Mouse (Mus musculus) neural tube, embryonic 12.5 days (tissue): ENCODE data around the gene Hmcn2. TPM values are rescaled to one million over a fixed set of nuclear protein-coding genes. Genes with fewer than 3 reads are reported as not detected.
A peak's percentile ranks its signal among the peaks of the same experiment; 100 is the strongest.

Source experiments
- ATAC-seq: fragments of 200-750 bp; cut with Nextera tagmentation; 2 replicates; pipeline ENCODE4 v1.8.0; 2017; ENCODE audit warnings: low read depth, mild to moderate bottlenecking, moderate TSS enrichment, moderate library complexity; ENCODE audit not compliant: low FRiP score
- H3K27ac ChIP-seq: fragments of 300-500 bp; sonication (generic); 2 replicates; pipeline ENCODE4 v1.5.1; 2016
- H3K27me3 ChIP-seq: fragments of 300-500 bp; sonication (generic); replicated peaks from 2 replicates; pipeline ENCODE4 v1.6.1; 2016; ENCODE audit warnings: mild to moderate bottlenecking
- H3K36me3 ChIP-seq: fragments of 300-500 bp; sonication (generic); 2 replicates; pipeline ENCODE4 v1.6.1; 2016; ENCODE audit warnings: mild to moderate bottlenecking
- H3K4me1 ChIP-seq: fragments of 300-500 bp; sonication (generic); 2 replicates; pipeline ENCODE4 v1.6.1; 2016
- H3K4me2 ChIP-seq: fragments of 300-500 bp; sonication (generic); replicated peaks from 2 replicates; pipeline ENCODE4 v1.6.1; 2016; ENCODE audit warnings: mild to moderate bottlenecking
- H3K4me3 ChIP-seq: fragments of 300-500 bp; sonication (generic); 2 replicates; pipeline ENCODE4 v1.5.1; 2016
- H3K9ac ChIP-seq: fragments of 300-500 bp; sonication (generic); 2 replicates; pipeline ENCODE4 v1.6.1; 2016; ENCODE audit warnings: mild to moderate bottlenecking
- H3K9me3 ChIP-seq: fragments of 300-500 bp; sonication (generic); 2 replicates; pipeline ENCODE4 v1.6.1; 2016; ENCODE audit warnings: mild to moderate bottlenecking
- WGBS: fragments of 180-500 bp; shearing (Covaris S2); methylation state at CpG from one replicate; pipeline ENCODE4 v1.1.7; 2016; 5-methylcytosine and 5-hydroxymethylcytosine counted together
- polyA plus RNA-seq: library from polyadenylated mRNA; unstranded; fragments of >200 nt; fragmentation: Nextera tagmentation; extraction: Ambion mirVana; gene quantifications from 2 replicates; pipeline ENCODE4 v1.2.1, GENCODE M21; 2016

The Hmcn2 gene
- polyA plus RNA-seq, 1 experiment from 2014 or later, result 0.15 TPM

DNA sequence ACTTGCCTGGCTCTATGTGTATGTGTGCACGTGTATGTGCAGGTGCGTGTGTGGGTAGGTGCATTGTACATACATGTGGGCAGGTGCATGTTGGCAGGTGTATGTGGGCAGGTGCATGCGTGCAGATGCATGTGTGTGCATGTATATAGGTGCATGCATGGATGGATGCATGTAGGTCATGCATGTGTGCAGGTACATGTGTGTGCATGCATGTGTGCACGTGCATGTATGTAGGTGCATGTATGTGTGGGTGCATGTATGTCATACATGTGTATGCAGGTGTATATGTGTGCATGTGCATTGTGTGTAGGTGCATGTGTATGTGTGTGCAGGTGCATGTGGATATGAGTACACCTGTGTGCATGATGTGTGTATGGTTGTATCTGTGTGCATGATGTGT is 135.7 kb downstream of the Hmcn2 start:
- 0 out of 2 replicates have a peak, but pooled peaks cover 11% of the 10 kb centered on the region for H3K27me3 ChIP-seq
- no peaks in the 10 kb centered on the region for H3K36me3 ChIP-seq
- H3K4me1 ChIP-seq, result peaks cover 39% of the 10 kb centered on the region
- ATAC-seq, result no peak
- no peak overlapping the region for H3K4me3 ChIP-seq
- H3K9me3 ChIP-seq, result no peaks in the 10 kb centered on the region
- 93% methylated on average over 4 of the region's 4 CpGs for WGBS
- H3K27ac ChIP-seq, result no peak overlapping the region
- H3K9ac ChIP-seq, result no peak overlapping the region
- no peak overlapping the region for H3K4me2 ChIP-seq

DNA sequence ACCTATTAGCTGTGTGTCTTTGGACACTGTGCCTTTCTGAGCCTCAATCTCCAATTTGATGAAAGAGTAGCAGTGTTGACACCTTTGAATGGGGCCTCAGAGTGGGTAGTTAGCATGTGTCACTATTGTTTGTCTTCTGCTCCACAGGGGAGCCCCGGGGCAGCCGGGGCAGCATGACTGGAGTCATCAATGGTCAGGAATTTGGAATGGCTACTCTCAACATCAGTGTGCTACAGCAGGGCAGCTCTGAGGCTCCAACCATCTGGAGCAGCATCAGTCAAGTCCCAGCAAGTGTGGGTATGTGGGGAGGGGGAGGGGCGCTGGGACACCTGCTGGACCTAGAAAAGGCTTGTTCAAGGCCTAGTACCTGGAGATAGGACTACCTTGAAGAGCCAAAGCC is 136.4 kb downstream of the Hmcn2 start:
- H3K27ac ChIP-seq, result no peak overlapping the region
- H3K27me3 ChIP-seq, result 0 out of 2 replicates have a peak, but pooled peaks cover 11% of the 10 kb centered on the region
- peaks cover 39% of the 10 kb centered on the region for H3K4me1 ChIP-seq
- H3K9me3 ChIP-seq, result no peaks in the 10 kb centered on the region
- no peak overlapping the region for H3K9ac ChIP-seq
- 25% methylated on average over 3 of the region's 3 CpGs for WGBS
- H3K4me2 ChIP-seq, result no peak overlapping the region
- H3K4me3 ChIP-seq, result no peak overlapping the region
- ATAC-seq, result no peak
- H3K36me3 ChIP-seq, result no peaks in the 10 kb centered on the region

- no peak overlapping the region for H3K9ac ChIP-seq
- H3K27ac ChIP-seq, result no peak overlapping the region
- no peak overlapping the region for H3K4me2 ChIP-seq
- no peak overlapping the region for H3K4me3 ChIP-seq
- ATAC-seq, result no peak
- no peaks in the 10 kb centered on the region for H3K9me3 ChIP-seq
- 89% methylated on average over 1 of the region's 1 CpGs for WGBS
- no peaks in the 10 kb centered on the region for H3K36me3 ChIP-seq
- H3K27me3 ChIP-seq, result 0 out of 2 replicates have a peak, but pooled peaks cover 11% of the 10 kb centered on the region
- H3K4me1 ChIP-seq, result peaks cover 39% of the 10 kb centered on the region
These were observed 137.3 kb downstream of the Hmcn2 start for GRCm38 (mm10) chr2:31451530-31451929.

GRCm38 (mm10) chr2:31453011-31453410 is 138.8 kb downstream of the Hmcn2 start:
- Histone ChIP-seq H3K27ac (no peak overlapping the region), H3K27me3 (peaks cover 22% of the 10 kb centered on the region), H3K36me3 (no peaks in the 10 kb centered on the region), H3K9me3 (no peaks in the 10 kb centered on the region), H3K4me1 (peaks cover 39% of the 10 kb centered on the region), H3K9ac (no peak overlapping the region), H3K4me3 (no peak overlapping the region), H3K4me2 (no peak overlapping the region)
- ATAC-seq, result no peak
- WGBS, result 81% methylated on average over 13 of the region's 13 CpGs

GRCm38 (mm10) chr2:31453559-31454177 is 139.5 kb downstream of the Hmcn2 start:
- Histone ChIP-seq H3K36me3 (no peaks in the 10 kb centered on the region), H3K27me3 (peaks cover 29% of the 10 kb centered on the region), H3K4me2 (no peak overlapping the region), H3K4me1 (peaks cover 38% of the 10 kb centered on the region), H3K4me3 (no peak overlapping the region), H3K27ac (no peak overlapping the region), H3K9me3 (no peaks in the 10 kb centered on the region), H3K9ac (no peak overlapping the region)
- no peak for ATAC-seq
- WGBS, result 32% methylated on average over 11 of the region's 11 CpGs

- 69% methylated on average over 8 of the region's 8 CpGs for WGBS
- no peak for ATAC-seq
- H3K27me3 ChIP-seq, result peaks cover 35% of the 10 kb centered on the region
These were observed 140.1 kb downstream of the Hmcn2 start for GRCm38 (mm10) chr2:31454280-31454679.

DNA sequence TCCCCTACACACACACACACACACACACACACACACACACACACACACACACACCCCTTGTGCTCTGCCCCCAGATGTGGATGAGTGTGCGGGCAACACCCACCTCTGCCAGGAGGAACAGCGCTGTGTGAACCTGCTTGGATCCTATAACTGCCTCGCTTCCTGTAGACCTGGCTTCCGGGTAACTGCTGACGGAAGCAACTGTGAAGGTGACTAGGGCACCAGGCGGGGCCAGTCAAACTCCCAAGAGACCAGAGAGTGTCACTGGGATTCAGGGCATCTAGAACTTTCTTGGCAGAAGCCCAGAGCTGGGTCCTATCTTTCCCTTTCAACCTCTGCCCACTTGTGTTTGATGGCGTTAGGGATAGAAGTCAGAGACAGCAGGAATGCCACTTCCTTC is 141.2 kb downstream of the Hmcn2 start:
- WGBS, result 89% methylated on average over 7 of the region's 7 CpGs
- no peak overlapping the region for H3K9ac ChIP-seq
- no peak overlapping the region for H3K27ac ChIP-seq
- no peak overlapping the region for H3K4me3 ChIP-seq
- H3K27me3 ChIP-seq, result peaks cover 46% of the 10 kb centered on the region
- H3K36me3 ChIP-seq, result no peaks in the 10 kb centered on the region
- no peak for ATAC-seq
- peaks cover 30% of the 10 kb centered on the region for H3K4me1 ChIP-seq
- H3K9me3 ChIP-seq, result no peaks in the 10 kb centered on the region
- H3K4me2 ChIP-seq, result no peak overlapping the region

More at GRCm38 (mm10) chr2:31454280-31454679, 140.1 kb downstream of the Hmcn2 start:
- no peaks in the 10 kb centered on the region for H3K36me3 ChIP-seq
- H3K4me3 ChIP-seq, result no peak overlapping the region
- H3K4me1 ChIP-seq, result peaks cover 32% of the 10 kb centered on the region
- no peaks in the 10 kb centered on the region for H3K9me3 ChIP-seq
- no peak overlapping the region for H3K27ac ChIP-seq
- no peak overlapping the region for H3K9ac ChIP-seq
- H3K4me2 ChIP-seq, result no peak overlapping the region

DNA sequence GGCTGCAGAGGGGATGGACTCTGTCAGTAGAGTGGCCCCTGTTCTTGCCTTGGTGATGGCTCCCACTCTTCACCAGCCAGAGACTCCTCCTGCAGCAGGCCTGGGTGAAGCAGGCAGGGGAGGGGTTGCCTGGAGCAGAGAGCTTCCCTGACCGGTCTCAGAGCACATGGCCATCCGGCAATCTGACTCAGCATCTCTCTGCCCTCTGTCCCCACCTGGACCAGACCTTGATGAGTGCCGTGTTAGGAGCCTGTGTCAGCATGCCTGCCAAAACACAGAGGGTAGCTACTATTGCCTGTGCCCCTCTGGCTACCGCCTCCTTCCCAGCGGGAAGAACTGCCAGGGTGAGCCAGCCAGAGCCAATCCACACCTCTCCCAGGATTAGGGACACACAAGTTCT is 144.2 kb downstream of the Hmcn2 start:
- Histone ChIP-seq H3K36me3 (no peaks in the 10 kb centered on the region), H3K4me2 (no peak overlapping the region), H3K27me3 (peaks cover 58% of the 10 kb centered on the region)

DNA sequence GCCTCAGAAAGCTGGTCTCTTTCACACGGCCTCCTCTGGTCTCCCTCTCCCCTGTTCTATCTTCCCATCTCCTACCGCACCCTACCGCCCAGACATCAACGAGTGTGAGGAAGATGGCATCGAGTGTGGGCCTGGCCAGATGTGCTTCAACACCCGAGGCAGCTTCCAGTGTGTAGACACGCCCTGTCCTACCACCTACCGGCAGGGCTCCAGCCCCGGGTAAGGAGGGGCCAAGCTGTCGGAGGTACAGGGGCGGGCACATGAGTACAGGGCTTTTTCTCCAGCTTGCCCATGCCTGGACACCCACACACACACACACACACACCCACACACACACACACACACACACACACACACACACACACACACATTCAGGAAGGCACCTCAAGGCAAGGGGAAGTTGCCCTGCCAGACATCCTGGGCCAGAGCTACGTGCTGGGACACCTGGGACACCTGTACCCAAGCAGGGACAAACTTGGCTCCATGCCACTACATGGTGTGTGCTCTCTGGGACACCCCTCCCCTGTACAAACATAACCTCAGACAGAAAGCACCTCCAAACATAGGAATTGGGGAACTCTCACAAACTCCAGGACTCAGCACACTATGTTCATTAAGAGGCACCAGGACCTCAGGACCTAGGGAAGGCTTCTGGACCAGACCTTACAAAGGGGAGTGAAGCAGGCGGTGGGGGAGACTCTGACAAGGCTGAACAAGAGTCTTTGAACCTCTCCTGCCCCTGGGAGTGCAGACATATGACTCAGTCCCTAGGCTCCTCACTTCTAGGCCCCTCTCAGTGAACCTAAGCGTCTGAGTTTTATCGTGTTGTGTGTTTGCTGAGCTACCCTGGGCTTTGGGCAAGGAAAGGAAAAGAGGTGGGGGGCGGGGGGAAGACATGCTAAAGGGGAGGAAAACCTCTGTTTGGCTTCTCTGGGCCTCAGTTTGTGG is 145.0 kb downstream of the Hmcn2 start:
- Histone ChIP-seq H3K27me3 (peaks cover 59% of the 10 kb centered on the region), H3K4me2 (peak overlapping the region; percentile 75), H3K9me3 (no peaks in the 10 kb centered on the region), H3K9ac (no peak overlapping the region), H3K4me3 (peak overlapping the region; percentile 35; the same call in 1 of the 2 replicates), H3K36me3 (no peaks in the 10 kb centered on the region), H3K4me1 (peaks cover 14% of the 10 kb centered on the region), H3K27ac (no peak overlapping the region)
- ATAC-seq, result no peak
- 45% methylated on average over 16 of the region's 16 CpGs for WGBS

More for the DNA sequence above, 144.2 kb downstream of the Hmcn2 start:
- Histone ChIP-seq H3K4me3 (no peak overlapping the region), H3K9ac (no peak overlapping the region), H3K9me3 (no peaks in the 10 kb centered on the region), H3K27ac (no peak overlapping the region), H3K4me1 (peaks cover 21% of the 10 kb centered on the region)
- 50% methylated on average over 5 of the region's 5 CpGs for WGBS
- no peak for ATAC-seq

DNA sequence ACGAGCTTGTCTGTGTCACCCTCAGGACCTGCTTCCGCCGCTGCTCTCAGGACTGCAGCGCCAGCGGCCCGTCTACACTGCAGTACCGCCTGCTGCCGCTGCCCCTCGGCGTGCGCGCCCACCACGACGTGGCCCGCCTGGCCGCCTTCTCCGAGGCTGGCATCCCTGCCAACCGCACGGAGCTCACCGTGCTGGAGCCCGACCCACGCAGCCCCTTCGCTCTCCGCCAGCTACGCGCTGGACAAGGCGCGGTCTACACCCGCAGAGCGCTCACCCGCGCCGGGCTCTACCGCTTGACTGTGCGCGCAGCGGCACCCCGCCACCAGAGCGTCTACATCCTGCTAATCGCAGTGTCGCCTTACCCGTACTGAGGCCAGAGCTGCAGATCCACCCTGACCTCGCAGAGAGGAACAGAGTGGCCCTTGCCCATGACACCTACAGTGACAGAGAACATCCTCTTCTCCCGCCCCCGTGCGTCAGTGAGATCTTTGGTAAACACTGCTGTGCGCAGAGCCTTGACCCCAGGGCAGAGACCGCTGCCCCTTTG is 145.9 kb downstream of the Hmcn2 start:
- peak; percentile 50; the same call in 1 of the 2 replicates for ATAC-seq
- WGBS, result under 1% methylated on average over 48 of the region's 48 CpGs
- peaks cover 10% of the 10 kb centered on the region for H3K4me1 ChIP-seq
- peak overlapping the region; percentile 75 for H3K4me2 ChIP-seq
- no peak overlapping the region for H3K27ac ChIP-seq
- no peaks in the 10 kb centered on the region for H3K9me3 ChIP-seq
- peak overlapping the region; percentile 59 for H3K9ac ChIP-seq
- H3K4me3 ChIP-seq, result peak overlapping the region; percentile 35
- H3K36me3 ChIP-seq, result no peaks in the 10 kb centered on the region
- H3K27me3 ChIP-seq, result peaks cover 66% of the 10 kb centered on the region

DNA sequence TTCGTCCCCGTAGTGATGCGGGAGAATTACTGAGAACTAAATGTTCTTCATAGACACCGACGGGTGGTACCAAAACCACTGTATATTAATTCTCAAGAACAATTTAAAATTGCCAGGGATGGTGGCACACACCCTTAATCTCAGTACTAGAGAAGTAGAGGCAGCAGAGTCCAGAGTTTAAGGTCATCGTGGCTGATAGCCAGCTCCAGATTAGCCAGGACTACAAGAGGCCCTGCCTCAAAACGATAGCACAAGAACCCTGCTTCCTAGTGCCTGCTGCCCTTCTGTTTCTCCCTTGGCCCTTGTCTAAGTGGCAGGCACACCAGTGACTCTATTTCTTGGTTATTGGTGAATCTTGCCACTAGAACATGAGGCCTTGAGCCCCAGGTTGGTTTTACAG is 146.7 kb downstream of the Hmcn2 start:
- Histone ChIP-seq H3K9me3 (no peaks in the 10 kb centered on the region), H3K4me1 (peaks cover 10% of the 10 kb centered on the region), H3K9ac (no peak overlapping the region), H3K4me2 (no peak overlapping the region), H3K27me3 (peaks cover 67% of the 10 kb centered on the region), H3K27ac (no peak overlapping the region), H3K36me3 (no peaks in the 10 kb centered on the region), H3K4me3 (no peak overlapping the region)
- no peak for ATAC-seq
- 81% methylated on average over 7 of the region's 7 CpGs for WGBS

- no peak for ATAC-seq
- Histone ChIP-seq H3K9me3 (no peaks in the 10 kb centered on the region), H3K4me1 (peaks cover 10% of the 10 kb centered on the region), H3K36me3 (no peaks in the 10 kb centered on the region), H3K4me2 (no peak overlapping the region), H3K27ac (no peak overlapping the region), H3K27me3 (peaks cover 65% of the 10 kb centered on the region), H3K9ac (no peak overlapping the region), H3K4me3 (no peak overlapping the region)
- 53% methylated on average over 8 of the region's 8 CpGs for WGBS
These were observed 147.8 kb downstream of the Hmcn2 start for GRCm38 (mm10) chr2:31462051-31462450.
